14 mouse cellular contexts compared by ENCODE assay signal in the genomic region with DNA sequence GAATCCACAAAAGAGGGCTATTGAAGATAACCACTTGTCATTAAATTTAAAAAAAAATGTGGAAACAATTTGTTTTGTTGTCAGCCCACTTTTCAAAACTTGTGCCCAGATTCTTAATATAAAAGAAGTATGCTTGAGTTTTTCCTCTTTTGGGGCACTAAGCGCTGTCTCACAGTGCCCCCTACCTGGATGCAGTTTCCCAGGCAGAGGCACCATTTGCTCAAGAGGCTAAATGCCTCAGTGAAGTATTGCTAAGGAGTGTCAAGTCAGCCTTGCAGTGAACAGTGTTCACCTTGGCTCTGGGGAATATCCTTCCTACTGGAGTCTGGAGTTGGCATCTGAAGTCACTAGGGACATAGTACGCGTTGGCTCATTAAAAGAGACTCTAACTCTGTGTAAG.
DNase-seq lines count a peak whose midpoint lies in the region; ATAC-seq and TF ChIP-seq lines count a peak whose summit lies in the region.
"Had no signal": no experiment of that assay in that cellular context is flagged by ENCODE, and none has a peak within 500 bp of the region (broad histone marks: within the 10 kb centered on the region; RNA-seq: fewer than 3 reads in every experiment).

No protein-coding gene starts in this region.

- TF ChIP-seq POLR2A in MEL (IDR thresholded peaks at IDR 0.05; ENCODE audit: control insufficient read depth in 1 of 2, insufficient read depth in 1 of 2, low read depth in 1 of 2, low read length in 2 of 2, poor library complexity in 1 of 2): no peak

- no peak for DNase-seq in liver, postnatal 0 days
- DNase-seq in liver (no peak), MEL (ENCODE audit: low read depth, low spot score) (no peak)
- DNase-seq: cerebellum, postnatal 14 days; thymus, postnatal 4 days had no signal

- no peak overlapping the region for H3K4me2 ChIP-seq in intestine, postnatal 0 days (replicated peaks; ENCODE audit: low read depth)
- no peak overlapping the region for H3K4me2 ChIP-seq in intestine, embryonic 16.5 days (ENCODE audit: low read depth, low read length)
- no peak overlapping the region for H3K4me2 ChIP-seq in liver, postnatal 0 days (ENCODE audit: low read depth, low read length)
- no peak overlapping the region for H3K4me2 ChIP-seq in forebrain, embryonic 15.5 days (replicated peaks)
- H3K4me2 ChIP-seq: neural tube, embryonic 12.5 days had no signal

- H3K9me3 ChIP-seq in intestine, postnatal 0 days (ENCODE audit: control insufficient read depth): no peaks in the 10 kb centered on the region
- H3K9me3 ChIP-seq in intestine, embryonic 16.5 days (ENCODE audit: control insufficient read depth, low read length): no peaks in the 10 kb centered on the region
- H3K9me3 ChIP-seq in liver, postnatal 0 days (ENCODE audit: low read length): no peaks in the 10 kb centered on the region
- H3K9me3 ChIP-seq in MEL (replicated peaks; ENCODE audit: insufficient read depth, low read length): no peaks in the 10 kb centered on the region
- no peaks in the 10 kb centered on the region for H3K9me3 ChIP-seq in forebrain, embryonic 15.5 days
- H3K9me3 ChIP-seq: hindbrain, embryonic 10.5 days; neural tube, embryonic 12.5 days had no signal

- 97% methylated on average over 3 of the region's 3 CpGs for WGBS in intestine, postnatal 0 days
- 95% methylated on average over 3 of the region's 3 CpGs for WGBS in intestine, embryonic 16.5 days
- 91% methylated on average over 3 of the region's 3 CpGs for WGBS in liver, postnatal 0 days (ENCODE audit: insufficient replicate concordance)
- 93% methylated on average over 3 of the region's 3 CpGs for WGBS in forebrain, embryonic 15.5 days

- no peaks in the 10 kb centered on the region for H3K4me1 ChIP-seq in intestine, postnatal 0 days (replicated peaks; ENCODE audit: control insufficient read depth, insufficient read depth, low read length)
- H3K4me1 ChIP-seq in intestine, embryonic 16.5 days (ENCODE audit: control insufficient read depth, insufficient read depth, low read length): peaks cover 7% of the 10 kb centered on the region; the same call in 1 of the 2 replicates
- H3K4me1 ChIP-seq in liver, postnatal 0 days (ENCODE audit: insufficient read depth): peaks cover 23% of the 10 kb centered on the region
- H3K4me1 ChIP-seq in MEL (ENCODE audit: control insufficient read depth in 1 of 2, insufficient read depth in 2 of 2, low read length in 2 of 2): peaks cover 7 to 18% of the 10 kb centered on the region in 2 experiments
- 0 out of 2 replicates have a peak, but pooled peaks cover 6% of the 10 kb centered on the region for H3K4me1 ChIP-seq in forebrain, embryonic 15.5 days

- no peak overlapping the region for H3K9ac ChIP-seq in intestine, postnatal 0 days (ENCODE audit: low read depth, low read length)
- H3K9ac ChIP-seq in intestine, embryonic 16.5 days (ENCODE audit: low read depth, low read length): no peak overlapping the region
- H3K9ac ChIP-seq in liver, postnatal 0 days (replicated peaks): no peak overlapping the region
- no peak overlapping the region for H3K9ac ChIP-seq in MEL (ENCODE audit: control insufficient read depth, low read depth, low read length, poor library complexity, severe bottlenecking)
- no peak overlapping the region for H3K9ac ChIP-seq in forebrain, embryonic 15.5 days (replicated peaks)
- H3K9ac ChIP-seq: neural tube, embryonic 12.5 days had no signal

- TF ChIP-seq CTCF in intestine, postnatal 0 days (IDR thresholded peaks at IDR 0.05; ENCODE audit: low read depth): peak; percentile 43
- TF ChIP-seq CTCF in liver, postnatal 0 days (IDR thresholded peaks at IDR 0.05; ENCODE audit: low read depth): peak; percentile 47
- no peak; a peak in 1 of 6 replicates for TF ChIP-seq CTCF in MEL (IDR thresholded peaks at IDR 0.05 in 2 of 3, conservative IDR thresholded peaks at IDR 0.05 in 1 of 3; ENCODE audit: control insufficient read depth in 1 of 3, insufficient read depth in 1 of 3, low read depth in 2 of 3, low read length in 3 of 3, poor library complexity in 1 of 3, severe bottlenecking in 1 of 3)

- no peak overlapping the region for H3K4me3 ChIP-seq in intestine, postnatal 0 days (ENCODE audit: low read depth, low read length)
- H3K4me3 ChIP-seq in intestine, embryonic 16.5 days (ENCODE audit: low read length): no peak overlapping the region
- no peak overlapping the region for H3K4me3 ChIP-seq in liver, postnatal 0 days (ENCODE audit: low read depth, low read length)
- H3K4me3 ChIP-seq in MEL (ENCODE audit: control insufficient read depth in 1 of 2, insufficient read depth in 1 of 2, low read depth in 2 of 2, low read length in 2 of 2): no peak overlapping the region
- H3K4me3 ChIP-seq in forebrain, embryonic 15.5 days: no peak overlapping the region
- H3K4me3 ChIP-seq: erythroblast, embryonic 14.5 days; hindbrain, embryonic 10.5 days; neural tube, embryonic 12.5 days had no signal

- H3K27ac ChIP-seq in intestine, postnatal 0 days (ENCODE audit: low read depth, low read length): no peak overlapping the region
- H3K27ac ChIP-seq in intestine, embryonic 16.5 days (ENCODE audit: low read length): no peak overlapping the region
- H3K27ac ChIP-seq in liver, postnatal 0 days (ENCODE audit: low read depth): no peak overlapping the region
- H3K27ac ChIP-seq in MEL (ENCODE audit: control insufficient read depth, low read depth, low read length): no peak overlapping the region
- H3K27ac ChIP-seq in forebrain, embryonic 15.5 days (replicated peaks): no peak overlapping the region
- H3K27ac ChIP-seq: hindbrain, embryonic 10.5 days; neural tube, embryonic 12.5 days had no signal

- TF ChIP-seq RAD21 in MEL (IDR thresholded peaks at IDR 0.05; ENCODE audit: low read depth, low read length): peak; percentile 11

- no peaks in the 10 kb centered on the region for H3K36me3 ChIP-seq in intestine, postnatal 0 days (ENCODE audit: control insufficient read depth, insufficient read depth)
- no peaks in the 10 kb centered on the region for H3K36me3 ChIP-seq in intestine, embryonic 16.5 days (ENCODE audit: control insufficient read depth, insufficient read depth, low read length)
- H3K36me3 ChIP-seq in liver, postnatal 0 days (replicated peaks; ENCODE audit: insufficient read depth, low read length): 0 out of 2 replicates have a peak, but pooled peaks cover 2% of the 10 kb centered on the region
- H3K36me3 ChIP-seq in MEL (ENCODE audit: control insufficient read depth in 1 of 2, insufficient read depth in 2 of 2, low read length in 2 of 2): peaks cover 5 to 26% of the 10 kb centered on the region in 2 experiments
- H3K36me3 ChIP-seq in forebrain, embryonic 15.5 days: no peaks in the 10 kb centered on the region
- H3K36me3 ChIP-seq: hindbrain, embryonic 10.5 days; neural tube, embryonic 12.5 days had no signal

- H3K79me2 ChIP-seq in MEL (ENCODE audit: control insufficient read depth, insufficient read depth, low read length, poor library complexity): peaks cover 35% of the 10 kb centered on the region

- no peak for TF ChIP-seq EP300 in liver, postnatal 0 days (IDR thresholded peaks at IDR 0.05; ENCODE audit: low read depth)
- TF ChIP-seq EP300 in MEL (IDR thresholded peaks at IDR 0.05; ENCODE audit: low read depth in 1 of 2, low read length in 2 of 2): no peak

- H3K27me3 ChIP-seq in intestine, postnatal 0 days (replicated peaks; ENCODE audit: control insufficient read depth, insufficient read depth, low read length): no peaks in the 10 kb centered on the region
- no peaks in the 10 kb centered on the region for H3K27me3 ChIP-seq in intestine, embryonic 16.5 days (replicated peaks; ENCODE audit: control insufficient read depth, insufficient read depth, low read length)
- H3K27me3 ChIP-seq in liver, postnatal 0 days (ENCODE audit: insufficient read depth, low read length): no peaks in the 10 kb centered on the region
- no peaks in the 10 kb centered on the region for H3K27me3 ChIP-seq in MEL (ENCODE audit: control insufficient read depth in 1 of 2, insufficient read depth in 2 of 2, low read length in 2 of 2)
- H3K27me3 ChIP-seq in forebrain, embryonic 15.5 days: no peaks in the 10 kb centered on the region
- H3K27me3 ChIP-seq: neural tube, embryonic 12.5 days had no signal

- no peak for ATAC-seq in intestine, postnatal 0 days
- no peak for ATAC-seq in intestine, embryonic 16.5 days
- ATAC-seq in liver, postnatal 0 days: no peak
- ATAC-seq in erythroblast, adult 5-6 weeks (replicated peaks; ENCODE audit: low FRiP score, poor library complexity, severe bottlenecking): 0 out of 2 replicates have a peak, but pooled peaks have one; percentile 57
- no peak for ATAC-seq in forebrain, embryonic 15.5 days (replicated peaks)
- ATAC-seq: forebrain, embryonic 14.5 days; inflammation-experienced regulatory T-cells, adult 6 months had no signal

TF ChIP-seq in MEL, 35 proteins besides CTCF, POLR2A, EP300 and RAD21:
- no peak for TF ChIP-seq POLR2AphosphoS2 (IDR thresholded peaks at IDR 0.05; ENCODE audit: low read length)
- no peak; the same call in 1 of the 2 replicates for TF ChIP-seq SMC3 (IDR thresholded peaks at IDR 0.05; ENCODE audit: low read depth, low read length)
- TF ChIP-seq ZNF384 (IDR thresholded peaks at IDR 0.05; ENCODE audit: low read depth, low read length): no peak
- TF ChIP-seq ZC3H11A (IDR thresholded peaks at IDR 0.05; ENCODE audit: low read depth, low read length): no peak
- TF ChIP-seq MAZ (IDR thresholded peaks at IDR 0.05; ENCODE audit: low read depth, low read length): no peak
- no peak for TF ChIP-seq TAL1 (IDR thresholded peaks at IDR 0.05; ENCODE audit: low read length)
- no peak for TF ChIP-seq RCOR1 (IDR thresholded peaks at IDR 0.05; ENCODE audit: low read depth, low read length)
- TF ChIP-seq USF2 (IDR thresholded peaks at IDR 0.05; ENCODE audit: borderline replicate concordance in 1 of 2, insufficient read depth in 1 of 2, low read depth in 1 of 2, low read length in 2 of 2): no peak
- no peak for TF ChIP-seq JUND (IDR thresholded peaks at IDR 0.05; ENCODE audit: low read depth, low read length)
- no peak for TF ChIP-seq MXI1 (IDR thresholded peaks at IDR 0.05; ENCODE audit: low read depth, low read length)
- TF ChIP-seq MEF2A (IDR thresholded peaks at IDR 0.05; ENCODE audit: extremely low read depth, insufficient replicate concordance, low read depth, low read length, poor library complexity, severe bottlenecking): no peak
- no peak for TF ChIP-seq GATA1 (IDR thresholded peaks at IDR 0.05; ENCODE audit: low read depth, low read length)
- no peak for TF ChIP-seq TCF12 (IDR thresholded peaks at IDR 0.05; ENCODE audit: low read depth, low read length)
- no peak for TF ChIP-seq E2F4 (IDR thresholded peaks at IDR 0.05; ENCODE audit: borderline replicate concordance, low read depth, low read length)

Comparison
In these comparisons a context has a peak if more than half of its experiments do, and no peak if none do; other contexts are left out.
1. CTCF ChIP-seq: peak in intestine, postnatal 0 days (single experiment) and liver, postnatal 0 days (single experiment); none in MEL (0 of 3).